Mouse (Mus musculus): Measurements from ENCODE around the gene Fam151b. TPM values are rescaled to one million over a fixed set of nuclear protein-coding genes. Genes with fewer than 3 reads are reported as not detected.

Gene Fam151b
- total and polyA plus RNA-seq, 2 experiments: 2.7 to 9.3 TPM

- Histone ChIP-seq H3K4me1 (ENCODE audit: control insufficient read depth, insufficient read depth, low read length) (peaks cover 6% of the 10 kb centered on the region), H3K4me3 (ENCODE audit: insufficient read depth, low read depth, low read length) (no peak overlapping the region), H3K27me3 (ENCODE audit: control insufficient read depth, insufficient read depth, low read length) (peaks cover 15% of the 10 kb centered on the region), H3K9ac (ENCODE audit: low read depth, low read length) (no peak overlapping the region), H3K36me3 (ENCODE audit: control insufficient read depth, insufficient read depth, low read length) (no peaks in the 10 kb centered on the region), H3K79me2 (ENCODE audit: control insufficient read depth, insufficient read depth, low read length) (no peaks in the 10 kb centered on the region), H3K27ac (replicated peaks; ENCODE audit: insufficient read depth, low read depth, low read length) (no peak overlapping the region)
- whole genome bisulfite sequencing: 48% methylated on average over 4 of the region's 4 CpGs
- DNase-seq (ENCODE audit: extremely low read depth, low read depth, low spot score): no peak
- no peak for TF ChIP-seq POLR2A (IDR thresholded peaks at IDR 0.05; ENCODE audit: extremely low read depth, insufficient read depth, low read length)
- TF ChIP-seq CTCF (IDR thresholded peaks at IDR 0.05; ENCODE audit: low read depth, low read length): no peak
These were observed 56.4 kb downstream of the Fam151b start for GRCm38 (mm10) chr13:92427351-92427855.

- peaks cover 6% of the 10 kb centered on the region for H3K4me1 ChIP-seq (ENCODE audit: control insufficient read depth, insufficient read depth, low read length)
- peaks cover 15% of the 10 kb centered on the region for H3K27me3 ChIP-seq (ENCODE audit: control insufficient read depth, insufficient read depth, low read length)
- H3K9ac ChIP-seq (ENCODE audit: low read depth, low read length): no peak overlapping the region
- no peak for TF ChIP-seq POLR2A (IDR thresholded peaks at IDR 0.05; ENCODE audit: extremely low read depth, insufficient read depth, low read length)
- no peak for TF ChIP-seq CTCF (IDR thresholded peaks at IDR 0.05; ENCODE audit: low read depth, low read length)
- no peaks in the 10 kb centered on the region for H3K79me2 ChIP-seq (ENCODE audit: control insufficient read depth, insufficient read depth, low read length)
- no peak overlapping the region for H3K27ac ChIP-seq (replicated peaks; ENCODE audit: insufficient read depth, low read depth, low read length)
- 1% methylated on average over 91 of the region's 92 CpGs for WGBS
- no peak for DNase-seq (ENCODE audit: extremely low read depth, low read depth, low spot score)
- no peaks in the 10 kb centered on the region for H3K36me3 ChIP-seq (ENCODE audit: control insufficient read depth, insufficient read depth, low read length)
- H3K4me3 ChIP-seq (ENCODE audit: insufficient read depth, low read depth, low read length): peak overlapping the region; percentile 8; the same call in 1 of the 2 replicates
These were observed 57.3 kb downstream of the Fam151b start for GRCm38 (mm10) chr13:92426294-92427051.

- TF ChIP-seq CTCF (IDR thresholded peaks at IDR 0.05; ENCODE audit: low read depth, low read length) (no peak), POLR2A (IDR thresholded peaks at IDR 0.05; ENCODE audit: extremely low read depth, insufficient read depth, low read length) (no peak)
- peaks cover 15% of the 10 kb centered on the region for H3K27me3 ChIP-seq (ENCODE audit: control insufficient read depth, insufficient read depth, low read length)
- peaks cover 6% of the 10 kb centered on the region for H3K4me1 ChIP-seq (ENCODE audit: control insufficient read depth, insufficient read depth, low read length)
- H3K9ac ChIP-seq (ENCODE audit: low read depth, low read length): no peak within 1 kb of the TSS
- no peaks in the 10 kb centered on the region for H3K36me3 ChIP-seq (ENCODE audit: control insufficient read depth, insufficient read depth, low read length)
- DNase-seq (ENCODE audit: extremely low read depth, low read depth, low spot score): no peak
- H3K79me2 ChIP-seq (ENCODE audit: control insufficient read depth, insufficient read depth, low read length): no peaks in the 10 kb centered on the region
- 1% methylated on average over 54 of the region's 54 CpGs for WGBS
- H3K4me3 ChIP-seq (ENCODE audit: insufficient read depth, low read depth, low read length): peak within 1 kb of the TSS; percentile 8; the same call in 1 of the 2 replicates
- no peak within 1 kb of the TSS for H3K27ac ChIP-seq (replicated peaks; ENCODE audit: insufficient read depth, low read depth, low read length)
These were observed 58.0 kb downstream of the Fam151b start, which contains the start of gene Ankrd34b for GRCm38 (mm10) chr13:92425758-92426264. Gene Ankrd34b (plus strand): TSS chr13:92425896.

- 53% methylated on average over 3 of the region's 3 CpGs for WGBS
- peaks cover 15% of the 10 kb centered on the region for H3K27me3 ChIP-seq (ENCODE audit: control insufficient read depth, insufficient read depth, low read length)
These were observed 60.1 kb downstream of the Fam151b start for GRCm38 (mm10) chr13:92423711-92424110.

GRCm38 (mm10) chr13:92419630-92420029 lies 64.2 kb downstream of the Fam151b start:
- no peak for DNase-seq (ENCODE audit: extremely low read depth, low read depth, low spot score)
- no peak for TF ChIP-seq POLR2A (IDR thresholded peaks at IDR 0.05; ENCODE audit: extremely low read depth, insufficient read depth, low read length)
- no peak for TF ChIP-seq CTCF (IDR thresholded peaks at IDR 0.05; ENCODE audit: low read depth, low read length)
- Histone ChIP-seq H3K9ac (ENCODE audit: low read depth, low read length) (no peak overlapping the region), H3K27ac (replicated peaks; ENCODE audit: insufficient read depth, low read depth, low read length) (no peak overlapping the region), H3K4me3 (ENCODE audit: insufficient read depth, low read depth, low read length) (no peak overlapping the region), H3K4me1 (ENCODE audit: control insufficient read depth, insufficient read depth, low read length) (no peaks in the 10 kb centered on the region), H3K79me2 (ENCODE audit: control insufficient read depth, insufficient read depth, low read length) (no peaks in the 10 kb centered on the region), H3K36me3 (ENCODE audit: control insufficient read depth, insufficient read depth, low read length) (no peaks in the 10 kb centered on the region), H3K27me3 (ENCODE audit: control insufficient read depth, insufficient read depth, low read length) (no peaks in the 10 kb centered on the region)
- WGBS: 82% methylated on average over 11 of the region's 11 CpGs

More at GRCm38 (mm10) chr13:92423711-92424110, 60.1 kb downstream of the Fam151b start:
- DNase-seq (ENCODE audit: extremely low read depth, low read depth, low spot score): no peak
- Histone ChIP-seq H3K9ac (ENCODE audit: low read depth, low read length) (no peak overlapping the region), H3K36me3 (ENCODE audit: control insufficient read depth, insufficient read depth, low read length) (no peaks in the 10 kb centered on the region), H3K27ac (replicated peaks; ENCODE audit: insufficient read depth, low read depth, low read length) (no peak overlapping the region), H3K79me2 (ENCODE audit: control insufficient read depth, insufficient read depth, low read length) (no peaks in the 10 kb centered on the region), H3K4me1 (ENCODE audit: control insufficient read depth, insufficient read depth, low read length) (peaks cover 6% of the 10 kb centered on the region), H3K4me3 (ENCODE audit: insufficient read depth, low read depth, low read length) (no peak overlapping the region)
- TF ChIP-seq CTCF (IDR thresholded peaks at IDR 0.05; ENCODE audit: low read depth, low read length): no peak
- no peak for TF ChIP-seq POLR2A (IDR thresholded peaks at IDR 0.05; ENCODE audit: extremely low read depth, insufficient read depth, low read length)
